Mouse (Mus musculus) CD4-positive helper T cell, adult 2 months (primary cell): ENCODE results near the gene Mrps16.

ENCODE experiments used
- DNase-seq: peaks from one replicate; pipeline ENCODE4 v3.0.0-alpha.2; 2012; ENCODE audit warnings: low read depth, missing footprints, low spot score

Mrps16 gene

DNA sequence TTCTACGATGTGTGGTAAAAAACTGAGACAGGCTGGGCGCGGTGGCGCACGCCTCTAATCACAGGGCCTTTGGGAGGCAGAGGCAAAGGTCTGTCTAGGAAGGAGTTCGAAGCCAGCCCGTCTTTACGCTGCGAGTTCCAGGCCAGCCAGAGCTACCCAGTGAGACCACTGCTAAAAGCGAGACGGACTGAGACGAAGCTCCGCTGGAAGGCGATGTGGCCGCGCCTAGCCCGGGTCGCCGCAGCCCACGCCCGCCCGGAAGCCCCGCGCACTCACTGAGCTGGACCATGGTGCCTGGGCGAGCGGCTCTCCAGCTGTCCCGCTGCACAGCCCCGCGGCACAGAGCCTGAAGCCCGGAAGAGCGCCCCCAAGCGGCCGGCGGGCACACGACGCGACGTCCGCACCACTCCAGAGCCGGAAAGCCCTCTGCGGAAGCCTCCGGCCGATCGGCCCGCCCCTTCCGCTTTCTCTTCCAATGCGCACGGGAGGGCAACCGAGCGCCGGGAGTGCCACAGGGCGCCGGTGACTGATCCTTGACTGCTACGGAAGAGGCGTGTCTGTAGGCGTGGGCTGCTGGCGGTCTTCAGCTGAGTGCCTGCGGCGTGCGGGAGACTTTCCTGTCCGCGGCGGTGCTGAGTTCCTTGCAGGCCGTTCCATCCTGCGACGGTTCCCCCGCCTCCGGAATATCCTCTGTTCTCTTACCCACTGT lies at the start of gene Mrps16:
Gene Mrps16, minus strand, starts transcription at position 430 of the 709 bp plus-strand sequence.
- DNase-seq, result peak; percentile 98

DNA sequence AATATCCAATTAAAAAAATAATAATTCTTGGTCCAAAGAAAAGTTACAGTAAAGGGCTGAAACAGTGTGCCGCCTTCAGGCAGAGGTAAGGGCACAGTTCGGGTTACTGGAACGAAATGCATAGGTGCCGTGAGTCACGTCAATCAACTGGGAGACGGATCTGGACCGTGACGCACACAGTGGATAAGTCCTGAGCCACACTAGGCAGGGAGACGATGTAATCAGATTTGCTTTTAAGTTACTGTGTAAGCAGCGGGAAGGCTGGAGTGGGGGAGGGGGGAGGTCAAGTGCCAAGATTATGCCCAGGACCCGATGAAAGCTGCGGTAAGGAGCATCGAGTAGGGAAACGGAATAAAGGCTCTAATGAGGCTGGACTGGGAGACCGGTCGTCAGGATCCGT lies 48.8 kb upstream of the Mrps16 start:
- no peak for DNase-seq

DNA sequence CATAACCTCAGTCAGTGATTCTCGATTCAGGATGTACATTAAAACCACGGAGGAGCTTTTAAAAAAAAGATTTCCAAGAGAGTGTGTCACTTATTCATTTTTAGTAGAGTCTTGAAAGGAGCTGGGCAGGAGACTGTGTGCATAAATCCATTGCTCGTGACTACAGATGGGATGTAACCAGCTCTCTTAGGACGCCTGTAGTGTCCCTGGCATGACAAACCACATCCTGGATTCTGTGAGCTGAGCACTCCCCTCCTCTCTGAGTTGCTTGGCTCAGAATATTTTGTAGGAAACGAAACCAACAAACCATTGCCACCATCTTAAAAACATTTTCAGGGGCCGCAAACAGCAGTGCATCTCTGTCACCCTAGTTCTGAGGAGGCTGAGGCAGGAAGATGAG lies 43.5 kb upstream of the Mrps16 start:
- no peak for DNase-seq

DNA sequence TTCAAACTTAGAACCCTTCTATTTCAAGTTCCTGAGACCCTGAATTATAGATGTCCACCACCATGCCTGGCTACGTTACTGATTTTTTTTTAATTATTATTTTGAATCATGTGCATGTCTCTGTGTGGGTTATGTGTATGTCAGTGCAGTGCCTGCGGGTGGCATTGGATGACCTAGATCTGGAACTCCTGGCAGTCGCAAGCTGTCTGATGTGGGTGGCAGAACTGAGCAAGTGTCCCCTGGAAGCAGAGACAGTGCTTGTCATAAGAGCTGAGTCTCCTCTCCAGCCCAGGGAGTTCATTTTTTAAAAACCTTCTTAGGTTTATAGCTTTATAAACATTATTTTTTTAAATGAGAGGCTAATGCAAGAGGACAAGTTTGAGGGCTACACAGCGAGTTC lies 39.0 kb upstream of the Mrps16 start:
- no peak for DNase-seq

DNA sequence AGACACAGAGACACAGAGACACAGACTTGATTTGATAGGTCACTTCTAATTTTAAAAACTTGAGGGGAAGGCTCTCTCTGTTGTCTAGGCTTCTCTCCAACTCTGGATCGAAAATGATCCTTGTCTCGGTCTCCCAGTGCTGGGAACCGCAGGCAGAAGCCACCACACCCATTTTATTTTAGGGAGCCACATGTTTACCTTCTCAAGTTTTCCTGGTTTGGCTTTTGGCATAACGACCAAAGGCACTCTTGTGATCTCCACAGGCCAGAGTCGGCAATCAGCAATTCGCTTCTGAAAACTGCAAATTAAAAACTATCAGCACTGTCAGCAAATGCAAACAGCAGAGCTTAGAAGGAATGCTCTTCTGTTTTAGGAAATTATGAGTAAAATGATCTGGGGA lies 38.3 kb upstream of the Mrps16 start:
- DNase-seq, result no peak

DNA sequence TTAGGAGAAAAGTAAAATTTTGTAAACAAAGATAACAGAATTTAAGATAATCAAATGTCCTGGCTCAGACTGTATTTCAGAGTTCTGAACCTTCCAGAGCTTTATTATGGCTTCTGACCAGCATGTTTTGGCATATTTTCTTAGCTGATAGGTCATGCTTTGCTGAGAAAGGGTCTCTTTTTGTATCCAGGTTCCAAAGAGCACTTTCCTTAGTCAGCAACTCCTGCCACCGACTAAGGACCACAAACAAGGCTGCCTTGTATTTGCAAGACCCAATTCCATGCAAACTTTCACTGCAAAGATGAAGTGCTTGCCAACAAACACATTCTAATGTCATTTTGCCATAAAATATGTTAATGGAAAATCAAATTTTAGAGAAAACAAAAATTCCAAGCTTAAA lies 36.4 kb upstream of the Mrps16 start:
- no peak for DNase-seq

DNA sequence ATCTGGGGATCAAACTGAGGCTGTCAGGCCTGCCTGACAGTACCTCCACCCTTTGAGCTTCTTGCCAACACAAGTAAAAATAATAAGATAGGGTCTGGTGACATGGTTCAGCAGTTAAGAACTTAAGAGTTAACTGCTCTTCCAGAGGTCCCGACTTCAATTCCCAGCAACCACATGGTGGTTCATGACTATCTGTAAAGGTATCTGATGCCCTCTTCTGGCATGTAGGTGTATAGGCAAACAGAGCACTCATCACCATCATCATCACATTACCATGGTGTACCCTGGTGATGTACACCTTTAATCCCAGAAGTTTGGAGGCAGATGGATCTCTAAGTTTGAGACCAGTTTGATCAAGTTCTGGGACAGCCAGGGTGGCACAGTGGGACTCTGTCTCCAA lies 35.2 kb upstream of the Mrps16 start:
- no peak for DNase-seq

DNA sequence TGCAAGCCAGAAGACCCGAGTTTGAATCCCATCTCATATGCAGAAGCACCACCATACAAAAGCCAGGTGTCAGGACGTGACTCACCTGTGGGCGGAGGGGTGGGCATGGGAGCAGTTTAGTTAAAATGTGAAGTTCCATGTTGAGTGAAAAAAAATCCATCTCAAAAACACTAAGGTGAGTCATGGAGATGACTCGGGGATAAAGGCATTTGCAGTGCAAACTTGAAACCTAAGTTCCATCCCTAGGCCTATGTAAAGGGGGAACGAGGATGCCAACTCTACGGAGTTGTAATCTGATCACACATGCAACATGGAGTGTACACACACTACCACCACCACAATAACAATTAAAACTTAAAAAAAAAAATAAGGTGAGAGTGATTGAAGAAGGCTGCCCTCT lies 29.6 kb upstream of the Mrps16 start:
- no peak for DNase-seq

DNA sequence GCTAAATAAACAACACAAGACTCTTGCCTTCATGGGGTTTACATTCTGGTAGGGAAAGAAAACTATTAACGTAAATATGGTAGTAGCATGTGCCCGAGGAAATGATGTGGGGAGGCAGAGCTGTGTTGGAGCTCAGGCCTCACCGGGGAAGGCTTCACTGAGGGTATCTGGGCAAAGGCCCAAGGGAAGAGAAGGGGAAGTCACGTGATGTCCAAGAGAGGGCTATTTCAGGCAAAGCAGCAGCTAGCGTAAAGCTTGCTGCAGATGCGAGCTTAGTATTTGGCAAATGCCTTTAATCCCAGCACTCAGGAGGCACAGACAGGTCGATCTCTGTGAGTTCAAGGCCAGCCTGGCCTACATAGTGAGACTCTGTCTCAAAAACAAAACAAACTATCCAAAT lies 28.8 kb upstream of the Mrps16 start:
- DNase-seq, result no peak

DNA sequence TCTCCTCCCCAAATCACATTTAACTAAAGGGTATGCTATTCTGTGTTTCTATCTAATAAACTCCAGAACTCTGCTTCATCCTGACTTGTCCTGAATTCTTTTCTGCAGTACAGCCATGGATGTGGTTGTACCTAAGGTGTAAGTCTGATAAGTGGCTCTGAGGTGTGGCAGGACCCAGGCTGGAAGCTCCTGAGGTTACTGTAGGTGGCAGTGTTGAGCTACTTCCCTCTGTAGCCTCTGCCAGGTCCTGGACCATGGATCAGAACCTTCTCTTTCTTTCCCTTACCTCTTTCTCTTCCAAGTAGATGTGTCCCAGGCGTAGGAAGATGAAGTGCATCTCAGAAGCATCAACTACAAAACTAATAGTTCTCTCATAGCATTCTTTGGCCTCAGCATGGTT lies 6.6 kb upstream of the Mrps16 start:
- DNase-seq, result peak; percentile 20

DNA sequence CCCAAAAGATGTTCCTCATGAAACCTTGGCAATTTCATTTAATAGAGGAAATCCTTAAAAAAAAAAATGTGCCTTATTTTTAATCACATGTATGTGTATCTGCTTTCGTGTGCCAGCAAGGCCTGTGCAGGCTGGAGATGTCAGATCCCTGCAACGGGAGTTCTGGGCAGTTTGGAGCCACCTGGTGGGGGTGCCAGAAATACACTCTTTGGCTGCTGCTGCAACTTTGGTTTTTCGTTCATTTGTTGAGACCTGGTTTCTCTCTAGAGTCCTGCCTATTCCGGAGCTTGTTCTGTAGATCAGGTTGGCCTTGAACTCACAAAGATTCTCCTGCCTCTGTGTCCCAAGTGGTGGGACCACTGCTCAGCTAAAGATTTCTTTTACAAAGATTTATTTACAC lies 5.4 kb upstream of the Mrps16 start:
- no peak for DNase-seq

DNA sequence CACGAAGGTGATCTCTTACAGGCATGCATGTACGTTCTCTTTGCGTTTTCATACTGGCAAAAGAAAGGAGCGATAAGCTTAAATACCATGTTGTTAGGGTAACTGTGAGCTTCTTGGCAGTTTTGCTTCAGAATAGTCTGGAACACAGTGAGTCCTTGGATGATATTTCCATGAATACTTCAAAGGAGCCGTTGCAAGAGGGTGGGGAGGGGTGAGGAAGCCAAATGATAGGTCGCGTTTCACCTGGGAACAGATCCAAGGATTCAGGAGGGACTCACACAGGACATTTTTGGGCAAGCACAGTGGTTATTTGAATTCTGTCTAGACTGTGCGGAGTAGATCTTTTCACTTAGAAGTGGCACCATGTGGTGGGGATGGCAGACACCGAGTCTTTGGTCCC lies 3.8 kb upstream of the Mrps16 start:
- no peak for DNase-seq

DNA sequence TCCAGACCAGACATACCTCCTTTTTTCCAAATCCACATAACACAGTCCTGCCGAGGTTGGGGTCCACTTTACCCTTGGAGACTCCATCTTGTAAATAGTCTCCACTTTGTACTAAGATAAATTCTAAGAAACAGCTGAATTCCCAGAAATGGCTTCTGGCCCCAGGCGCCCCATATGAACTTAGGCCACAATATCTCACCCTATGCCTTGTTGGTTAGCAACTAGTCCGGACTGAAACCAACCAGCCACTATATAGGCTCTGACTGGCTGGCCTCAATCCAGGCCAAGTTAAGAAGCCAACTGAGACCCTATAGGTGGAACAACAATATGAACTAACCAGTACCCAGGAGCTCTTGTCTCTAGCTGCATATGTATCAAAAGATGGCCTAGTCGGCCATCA lies 1.1 kb downstream of the Mrps16 start:
- no peak for DNase-seq

DNA sequence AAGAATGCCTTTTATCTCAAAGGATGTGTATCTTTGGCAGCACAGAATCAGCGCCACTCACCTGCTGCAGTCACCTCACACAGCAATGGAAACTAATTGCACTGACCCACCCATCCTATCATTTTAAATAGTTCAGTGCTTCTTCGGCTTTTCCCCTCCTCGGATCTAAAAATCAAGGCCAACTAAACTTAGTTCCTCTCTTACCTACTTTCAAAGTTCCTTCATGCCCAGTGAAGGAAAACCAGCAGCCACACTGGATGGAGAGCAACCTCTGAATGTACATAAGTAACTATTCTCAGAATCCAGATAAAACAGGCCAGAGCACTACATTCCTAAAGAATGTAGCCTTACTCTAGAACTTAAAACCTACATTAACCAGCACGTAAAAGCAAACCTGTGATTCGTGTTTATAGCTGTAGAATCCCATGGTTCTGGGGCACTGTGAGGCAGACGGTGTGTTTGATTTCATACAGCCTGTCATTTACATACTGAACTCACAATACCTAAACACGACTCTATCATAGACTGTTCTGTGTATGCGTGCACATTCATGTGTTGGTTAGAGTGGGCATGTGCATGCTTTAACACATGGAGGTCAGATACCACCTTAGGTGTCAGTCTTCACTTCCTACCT lies 3.9 kb downstream of the Mrps16 start:
- DNase-seq, result no peak

DNA sequence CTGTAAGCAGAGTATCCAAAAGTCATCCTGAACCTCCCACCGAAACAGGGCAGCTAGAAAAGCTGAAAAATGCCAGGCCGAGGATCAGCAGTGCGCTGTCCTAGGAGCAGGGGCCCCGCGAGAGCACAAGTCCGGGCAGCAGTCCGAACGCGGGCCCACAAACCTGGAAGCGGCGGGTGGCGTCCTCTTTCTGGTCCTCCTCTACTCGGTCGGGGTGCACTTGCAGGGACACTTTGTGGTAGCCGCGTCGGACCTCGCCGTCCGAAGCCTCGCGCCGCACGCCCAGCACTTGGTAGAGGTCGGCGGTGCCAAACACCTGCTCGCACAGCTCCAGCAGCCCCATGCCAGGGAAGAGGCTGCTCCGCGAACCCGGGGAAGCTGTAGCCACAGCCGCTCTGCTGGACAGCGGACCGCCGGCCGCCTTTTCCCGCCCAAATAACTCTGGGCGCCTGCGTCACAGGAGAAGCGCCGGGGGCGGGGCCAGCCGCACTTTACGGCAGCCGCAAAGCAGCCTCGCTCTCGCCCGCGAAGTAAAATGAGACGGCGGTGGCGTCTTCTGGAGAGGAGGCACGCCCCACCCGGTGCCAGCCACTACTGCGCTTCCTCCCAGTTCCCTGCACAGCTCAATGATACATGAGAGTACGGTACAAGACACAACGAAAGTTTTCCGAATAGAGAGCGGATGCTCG lies 4.8 kb downstream of the Mrps16 start, which contains the start of gene Dnajc9:
Gene Dnajc9, minus strand, starts transcription at position 470 of the 689 bp plus-strand sequence.
- DNase-seq, result peak; percentile 94

DNA sequence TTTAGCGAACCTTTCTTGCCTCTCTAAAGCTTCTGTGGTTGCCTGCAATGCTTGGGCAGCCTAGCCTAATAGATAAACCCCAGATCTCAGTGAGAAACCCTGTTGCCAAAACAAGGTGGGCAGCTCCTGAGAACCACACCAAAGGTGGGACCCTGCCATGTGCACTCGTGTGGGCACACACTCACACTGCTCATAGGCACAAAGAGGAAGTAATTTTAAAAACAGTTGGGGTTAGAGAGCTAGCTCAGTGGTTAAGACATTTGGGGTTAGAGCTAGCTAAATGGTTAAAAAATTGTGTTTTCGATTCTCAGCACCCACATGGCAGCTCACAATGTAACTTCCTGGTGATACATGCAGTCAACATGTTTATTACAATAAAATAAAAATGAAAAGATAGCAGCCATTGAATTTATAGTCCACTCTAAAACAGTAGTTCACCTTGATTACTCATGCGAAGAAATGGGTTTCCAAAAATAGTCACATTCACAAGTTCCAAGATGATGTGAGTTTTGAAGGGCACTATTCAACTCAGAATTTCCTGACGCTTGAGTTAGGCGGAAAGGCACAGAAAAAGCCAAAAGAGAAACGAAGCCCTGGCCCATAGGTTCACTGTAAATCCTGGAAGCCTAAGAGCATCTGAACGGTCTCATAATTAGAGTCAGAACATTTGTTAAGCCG lies 13.5 kb downstream of the Mrps16 start:
- peak; percentile 21 for DNase-seq

DNA sequence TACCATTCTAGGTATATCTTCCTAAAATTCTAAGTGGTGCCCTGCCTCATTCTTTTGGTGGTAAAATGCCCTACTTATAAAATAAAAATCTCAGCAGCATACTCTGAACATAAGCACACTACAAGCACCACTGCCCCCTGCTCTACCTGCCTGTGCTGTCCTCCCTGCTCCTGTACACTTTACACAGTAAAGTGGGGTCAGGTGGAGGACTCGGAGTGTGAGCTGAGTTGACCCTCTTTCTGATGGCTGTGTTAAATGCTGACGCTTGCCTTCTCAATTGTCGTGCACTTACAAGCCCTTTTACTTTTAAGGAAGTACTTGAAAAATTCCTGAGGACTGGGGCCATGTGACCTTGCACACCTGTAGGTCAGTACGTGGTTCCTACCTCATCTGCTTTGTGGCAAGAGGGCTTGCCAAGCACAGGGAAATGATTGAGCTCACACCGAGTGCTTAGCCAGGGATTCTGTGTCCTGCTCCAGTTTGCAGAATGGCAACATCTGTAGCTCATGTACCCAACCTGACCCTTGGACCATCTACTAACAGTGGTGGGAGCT lies 14.3 kb downstream of the Mrps16 start:
- no peak for DNase-seq

DNA sequence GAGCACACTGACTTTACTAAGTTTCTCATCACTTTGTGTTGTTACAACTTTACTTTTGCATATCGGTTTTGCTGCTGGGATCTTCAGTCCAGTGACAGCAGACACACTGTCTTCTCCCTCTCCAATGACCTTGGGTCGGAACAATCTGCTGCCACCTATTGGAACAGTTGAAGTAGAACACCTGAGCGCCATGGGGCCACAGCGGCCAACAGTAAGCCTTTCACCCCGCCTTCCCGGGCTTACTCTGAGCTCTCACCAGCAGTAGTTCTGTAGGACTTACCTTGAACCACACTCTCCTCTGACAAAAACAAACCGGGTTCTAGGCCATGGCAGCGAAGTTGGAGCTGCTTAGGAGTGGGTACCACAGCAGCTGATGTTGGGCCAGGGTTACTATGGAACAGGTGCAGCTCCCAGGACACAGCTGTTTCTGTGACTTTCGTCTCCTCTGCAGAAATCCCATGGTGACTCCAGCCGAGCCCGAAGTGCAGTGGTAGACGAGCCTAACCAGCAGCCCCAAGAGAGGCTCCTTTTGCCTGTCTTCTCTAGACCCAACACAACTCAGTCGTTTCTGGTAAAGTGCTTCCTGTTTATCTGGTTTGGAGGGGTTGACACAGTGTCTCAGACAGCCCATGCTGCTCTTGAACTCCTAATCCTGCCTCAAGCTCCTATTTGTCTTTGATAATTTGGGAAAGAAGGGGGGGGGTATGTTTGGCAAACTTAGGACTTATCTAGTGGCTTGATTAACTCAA lies 14.9 kb downstream of the Mrps16 start:
- DNase-seq, result peak; percentile 80

DNA sequence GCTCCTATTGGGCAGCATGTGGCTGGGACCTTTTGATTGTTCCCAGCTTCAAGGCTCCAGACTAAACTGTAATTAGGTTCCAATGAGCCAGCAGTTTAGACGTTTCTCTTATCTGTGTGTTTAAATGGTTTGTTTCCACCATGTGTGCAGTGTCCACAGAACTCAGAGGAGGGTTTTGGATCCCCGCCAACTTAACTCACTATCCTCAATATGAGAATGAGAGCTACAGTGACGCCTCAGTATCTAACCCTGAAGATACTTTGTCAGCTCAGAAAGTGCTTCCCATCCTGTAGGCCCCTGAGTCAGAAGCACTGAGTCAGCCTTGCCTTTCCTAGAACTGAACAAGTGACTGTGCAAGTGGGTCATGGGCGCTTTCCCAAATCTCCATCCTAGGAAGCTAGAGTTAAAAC lies 16.3 kb downstream of the Mrps16 start:
- DNase-seq, result no peak

DNA sequence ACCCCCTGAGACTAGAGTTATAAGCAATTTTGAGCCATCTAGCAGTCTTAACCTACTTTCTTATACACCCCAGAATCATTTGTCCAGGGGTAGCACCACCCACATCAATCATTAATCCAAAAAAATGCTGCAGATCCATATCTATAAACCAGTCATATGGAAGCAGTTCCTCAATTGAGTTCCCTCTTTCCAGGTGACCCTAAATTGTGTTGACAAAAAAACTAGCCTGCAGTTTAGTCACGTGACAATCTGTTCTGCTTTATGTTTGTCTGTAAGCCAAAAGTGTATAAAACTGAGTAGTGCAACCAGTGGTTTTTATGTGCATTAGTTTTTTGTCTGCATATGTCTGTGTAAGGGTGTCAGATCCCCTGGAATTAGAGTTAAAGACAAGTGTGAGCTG lies 21.6 kb downstream of the Mrps16 start:
- DNase-seq, result no peak

DNA sequence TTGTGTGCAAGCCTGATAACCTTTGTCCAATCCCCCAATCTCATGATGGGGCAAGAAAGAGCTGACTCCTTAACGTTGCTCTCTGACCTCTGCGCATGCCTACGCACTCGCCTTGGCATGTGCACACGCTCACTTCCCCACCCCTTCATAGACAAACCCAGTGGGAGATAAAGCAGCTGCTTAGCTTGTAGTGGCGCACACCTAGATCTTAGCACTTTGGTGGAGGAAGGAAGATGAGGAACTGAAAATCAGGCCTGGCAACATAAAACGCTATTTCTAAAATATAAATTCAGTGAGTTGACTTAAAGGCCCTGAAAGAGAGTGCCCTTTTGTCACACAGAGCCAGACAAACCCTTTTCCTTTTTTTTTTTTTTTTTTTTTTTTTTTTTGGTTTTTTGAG lies 22.6 kb downstream of the Mrps16 start:
- DNase-seq, result no peak
